Mouse (Mus musculus) 3T3-L1 (cell line): ENCODE measurements around the gene Fam214a.

Experiments used
- DNase-seq: peaks from one replicate; pipeline ENCODE4 v3.0.0-alpha.2; 2015; ENCODE audit warnings: low read depth, low spot score

Gene Fam214a

DNA sequence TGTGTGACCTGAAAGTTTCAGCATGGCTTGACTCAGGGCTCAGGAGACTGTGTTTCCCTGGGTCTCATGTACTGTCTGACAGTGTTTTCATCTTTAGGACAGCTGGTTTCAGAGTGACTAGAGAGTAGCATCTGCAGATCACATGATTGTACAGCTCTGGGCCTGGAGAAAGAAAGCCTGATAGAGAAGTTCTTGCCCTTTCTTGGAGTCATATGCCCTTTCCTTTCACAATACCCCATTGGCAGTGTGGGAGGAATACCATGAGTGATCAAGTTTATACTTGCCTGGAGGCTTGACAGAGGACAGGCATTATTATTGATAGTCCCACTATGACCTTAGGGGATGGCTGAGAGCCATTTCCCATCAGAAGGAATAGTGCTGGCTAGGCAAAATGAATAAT, 124.5 kb downstream of the Fam214a start:
- peak; percentile 61 for DNase-seq
